Comparison of ENCODE assay signal across 27 mouse cellular contexts in the genomic region with DNA sequence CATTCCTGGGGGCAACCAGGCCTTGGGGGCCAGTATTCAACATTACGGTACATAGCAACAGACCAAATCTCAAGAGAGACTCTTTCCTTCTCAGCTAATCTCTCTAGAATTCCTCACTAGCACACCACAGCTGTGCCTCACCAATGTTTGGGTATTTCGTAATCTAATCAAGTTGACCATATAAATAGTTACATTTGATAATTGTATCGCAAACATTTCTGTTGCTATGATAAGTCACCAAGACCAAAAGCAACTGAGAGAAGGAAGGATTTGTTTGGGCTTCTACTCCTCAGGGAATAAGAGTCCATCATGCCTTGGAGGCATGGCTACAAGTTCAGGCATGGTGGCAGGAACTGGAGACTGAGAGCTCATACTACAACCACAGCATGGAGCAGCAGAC.
"Had no signal": no experiment of that assay in that cellular context is flagged by ENCODE, and none has a peak within 500 bp of the region (broad histone marks: within the 10 kb centered on the region; RNA-seq: fewer than 3 reads in every experiment).

No protein-coding gene starts in this region.

- H3K9ac ChIP-seq: heart, embryonic 12.5 days; hindbrain, embryonic 12.5 days; hindbrain, embryonic 14.5 days; intestine, embryonic 15.5 days; kidney, embryonic 15.5 days; limb, embryonic 12.5 days had no signal

- H3K4me3 ChIP-seq: gastrocnemius, adult 2 months; heart, embryonic 10.5 days; heart, embryonic 12.5 days; hindbrain, embryonic 10.5 days; hindbrain, embryonic 12.5 days; intestine, embryonic 15.5 days; kidney, embryonic 15.5 days; limb, embryonic 12.5 days had no signal

- DNase-seq: gastrocnemius, adult 2 months; gastrocnemius, postnatal 10 days; gastrocnemius, postnatal 25 days; heart, adult 18-20 months; heart, postnatal 10 days; heart, postnatal 4 days; kidney, adult 18-20 months; kidney, adult 9 months; kidney, postnatal 14 days; kidney, postnatal 36 days; layer of hippocampus, adult 9-11 months; layer of hippocampus, postnatal 36 days; left cerebral cortex, postnatal 4 days; liver had no signal

- H3K36me3 ChIP-seq: heart, embryonic 12.5 days; hindbrain, embryonic 10.5 days; hindbrain, embryonic 12.5 days; intestine, embryonic 15.5 days; kidney, embryonic 15.5 days; limb, embryonic 12.5 days had no signal

- H3K27ac ChIP-seq: gastrocnemius, adult 2 months; heart, embryonic 10.5 days; hindbrain, embryonic 10.5 days; hindbrain, embryonic 12.5 days; hindbrain, embryonic 14.5 days; intestine, embryonic 15.5 days; kidney, embryonic 15.5 days; kidney, postnatal 0 days; limb, embryonic 12.5 days had no signal

- H3K4me1 ChIP-seq: hindbrain, embryonic 10.5 days; hindbrain, embryonic 12.5 days; intestine, embryonic 15.5 days; kidney, embryonic 15.5 days; limb, embryonic 12.5 days had no signal

- H3K27me3 ChIP-seq: heart, embryonic 12.5 days; hindbrain, embryonic 12.5 days; intestine, embryonic 15.5 days; kidney, embryonic 15.5 days; limb, embryonic 12.5 days had no signal

- H3K9me3 ChIP-seq: heart, embryonic 10.5 days; hindbrain, embryonic 10.5 days; hindbrain, embryonic 12.5 days; kidney, embryonic 15.5 days; limb, embryonic 12.5 days had no signal

- ATAC-seq: hindbrain, embryonic 16.5 days; inflammation-experienced regulatory T-cells, adult 6 months; intestine, embryonic 15.5 days; intestine, postnatal 0 days had no signal

- H3K4me2 ChIP-seq: heart, embryonic 12.5 days; hindbrain, embryonic 12.5 days; hindbrain, embryonic 14.5 days; intestine, embryonic 15.5 days; kidney, embryonic 15.5 days; limb, embryonic 12.5 days; liver, embryonic 11.5 days had no signal
